Mouse (Mus musculus) ES-Bruce4 (cell line): Measurements from ENCODE around the gene Gsta1.

ENCODE experiments used
- CTCF ChIP-seq: IDR thresholded peaks from one replicate; pipeline ENCODE4 v1.8.1; 2011; ENCODE audit warnings: low read depth, low read length
- EP300 ChIP-seq: IDR thresholded peaks from 2 replicates; pipeline ENCODE4 v1.6.1; 2011; ENCODE audit warnings: low read depth, low read length; ENCODE audit not compliant: insufficient read depth

DNA sequence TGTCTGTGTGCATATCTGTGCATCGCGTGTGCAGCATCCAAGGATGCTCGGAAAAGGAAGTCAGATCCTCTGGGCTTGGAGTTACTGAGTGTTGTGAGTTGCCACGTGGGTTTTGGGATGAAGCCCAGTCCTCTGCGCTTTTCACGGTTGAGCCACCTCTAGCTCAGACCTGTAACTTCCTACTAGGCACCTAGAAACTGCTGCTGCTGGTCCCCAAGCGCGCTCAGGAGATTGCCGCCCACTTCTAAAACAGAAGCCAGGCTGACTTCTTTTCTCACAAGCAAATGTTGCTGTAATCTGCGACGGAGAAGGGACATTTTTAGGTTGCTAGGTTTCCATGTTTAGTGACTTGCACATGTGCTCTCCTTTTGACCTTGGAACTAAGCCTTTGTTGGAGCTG is 35.4 kb upstream of the Gsta1 start:
- TF ChIP-seq CTCF: no peak
- TF ChIP-seq EP300: no peak
